Mouse (Mus musculus) heart, postnatal 0 days (tissue): ENCODE measurements around the gene Tnfaip1.

Experiments
- CTCF ChIP-seq: IDR thresholded peaks from 2 replicates; pipeline ENCODE4 v1.5.1; 2016; ENCODE audit warnings: antibody characterized with exemption, control low read depth, low read depth
- EP300 ChIP-seq: IDR thresholded peaks from 2 replicates; pipeline ENCODE4 v1.6.1; 2016; ENCODE audit warnings: antibody characterized with exemption, low read depth

GRCm38 (mm10) chr11:78536080-78536689, at the start of gene Tnfaip1, which contains the start of gene Ift20:
- no peak for TF ChIP-seq CTCF
- TF ChIP-seq EP300 = 0 out of 2 replicates have a peak, but pooled peaks have one; percentile 52
